Mouse (Mus musculus) frontal cortex, postnatal 10 days (tissue): ENCODE measurements around the gene Ide.

Experiments used
- DNase-seq, 2 experiments: peaks; one replicate each; pipeline ENCODE4 v3.0.0; 2022; ENCODE audit warnings: low spot score in 2 of 2, mixed read lengths in 1 of 2

Ide gene

GRCm38 (mm10) chr19:37337752-37338151, at the start of gene Ide:
TSS of gene Ide (minus strand) at chr19:37337852.
- DNase-seq: no peak

GRCm38 (mm10) chr19:37386126-37386525, 48.5 kb upstream of the Ide start:
- DNase-seq: no peak

GRCm38 (mm10) chr19:37378816-37379215, 41.2 kb upstream of the Ide start:
- DNase-seq: no peak

- DNase-seq: no peak
Observed at GRCm38 (mm10) chr19:37377404-37377990, 39.8 kb upstream of the Ide start.

GRCm38 (mm10) chr19:37376841-37377240, 39.2 kb upstream of the Ide start:
- DNase-seq: no peak

GRCm38 (mm10) chr19:37375755-37376615, 38.3 kb upstream of the Ide start, which contains the start of gene Kif11:
TSS of gene Kif11 (plus strand) at chr19:37376403.
- peak; percentile 96 to 99 for DNase-seq

GRCm38 (mm10) chr19:37374941-37375754, 37.5 kb upstream of the Ide start:
- DNase-seq: no peak

- DNase-seq: no peak
Observed at GRCm38 (mm10) chr19:37370356-37370755, 32.7 kb upstream of the Ide start.

- no peak for DNase-seq
Observed at GRCm38 (mm10) chr19:37369921-37370320, 32.3 kb upstream of the Ide start.

GRCm38 (mm10) chr19:37368990-37369389, 31.3 kb upstream of the Ide start:
- DNase-seq: no peak

- peak in 1 of 2 experiments; percentile 21 for DNase-seq
Observed at GRCm38 (mm10) chr19:37363128-37363939, 25.7 kb upstream of the Ide start.

GRCm38 (mm10) chr19:37362545-37362944, 24.9 kb upstream of the Ide start:
- no peak for DNase-seq

- DNase-seq: no peak
Observed at GRCm38 (mm10) chr19:37360044-37360443, 22.4 kb upstream of the Ide start.

- DNase-seq: no peak
Observed at GRCm38 (mm10) chr19:37353331-37353730, 15.7 kb upstream of the Ide start.

- no peak for DNase-seq
Observed at GRCm38 (mm10) chr19:37352756-37353155, 15.1 kb upstream of the Ide start.

- DNase-seq: no peak
Observed at GRCm38 (mm10) chr19:37348952-37349351, 11.3 kb upstream of the Ide start.

GRCm38 (mm10) chr19:37348331-37348730, 10.7 kb upstream of the Ide start:
- no peak for DNase-seq

GRCm38 (mm10) chr19:37346258-37346657, 8.6 kb upstream of the Ide start:
- DNase-seq: no peak

- DNase-seq: no peak
Observed at GRCm38 (mm10) chr19:37343899-37344298, 6.2 kb upstream of the Ide start.

GRCm38 (mm10) chr19:37340931-37341330, 3.3 kb upstream of the Ide start:
- DNase-seq: no peak

GRCm38 (mm10) chr19:37340495-37340894, 2.8 kb upstream of the Ide start:
- no peak for DNase-seq
